Mouse (Mus musculus): ENCODE data around the gene Mia.

Mia gene

GRCm38 (mm10) chr7:27180837-27181695, at the start of gene Mia, which contains the start of gene Gm21983:
Mia (minus strand) TSS chr7:27181157.
Gm21983 (minus strand) TSS chr7:27181086.
- DNase-seq, result no peak

DNA sequence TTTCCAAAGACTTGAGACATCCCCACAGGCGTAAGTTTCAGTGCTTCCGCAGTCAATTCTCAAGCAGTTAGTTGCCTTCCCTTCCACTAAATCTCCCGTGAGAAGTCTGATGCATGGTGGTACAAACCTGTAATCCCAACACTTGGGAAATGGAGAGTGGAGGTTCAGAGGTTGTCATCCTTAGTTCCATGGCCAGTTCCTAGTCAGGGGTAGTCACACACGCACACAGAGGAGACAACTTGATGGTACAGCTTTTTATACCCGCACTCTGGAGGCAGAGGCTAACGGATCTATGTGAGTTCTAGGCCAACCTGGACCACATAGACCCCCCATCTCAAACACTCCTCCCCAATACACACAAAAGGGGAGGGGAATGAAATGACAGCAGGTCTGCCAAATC, 47.9 kb upstream of the Mia start:
- no peak for DNase-seq

DNA sequence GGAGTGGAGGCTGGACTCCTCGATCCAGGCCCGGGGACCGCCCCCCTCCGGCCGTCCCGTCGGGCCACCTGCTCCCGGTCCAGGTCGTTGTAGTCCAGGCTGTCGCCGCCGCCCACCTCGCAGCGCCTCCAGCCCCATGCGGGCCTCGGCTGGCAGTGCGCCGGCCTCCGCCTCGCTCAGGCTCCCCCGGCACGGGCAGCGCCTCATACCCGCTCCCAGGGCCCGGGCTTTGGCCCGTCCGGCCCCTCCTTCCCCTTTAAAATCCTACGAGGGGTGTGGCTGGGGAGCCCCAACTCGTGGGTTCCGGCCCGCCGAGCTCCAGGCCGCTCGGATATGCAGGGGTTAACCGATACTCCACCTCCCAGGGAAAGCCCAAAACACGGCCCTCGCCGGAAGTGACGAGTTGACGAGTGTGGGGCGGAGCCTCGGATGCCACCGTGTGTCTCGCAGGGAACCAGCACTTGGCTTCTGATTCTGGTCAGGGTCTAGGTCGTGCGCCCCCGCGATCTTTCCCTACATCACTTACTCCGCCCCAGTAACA, 47.4 kb upstream of the Mia start, which contains the start of gene Itpkc:
TSS of gene Itpkc (minus strand) at position 381 of the 541 bp plus-strand sequence.
- DNase-seq, result peak; percentile 92

- DNase-seq, result no peak
These were observed 46.7 kb upstream of the Mia start for GRCm38 (mm10) chr7:27227676-27228075.

DNA sequence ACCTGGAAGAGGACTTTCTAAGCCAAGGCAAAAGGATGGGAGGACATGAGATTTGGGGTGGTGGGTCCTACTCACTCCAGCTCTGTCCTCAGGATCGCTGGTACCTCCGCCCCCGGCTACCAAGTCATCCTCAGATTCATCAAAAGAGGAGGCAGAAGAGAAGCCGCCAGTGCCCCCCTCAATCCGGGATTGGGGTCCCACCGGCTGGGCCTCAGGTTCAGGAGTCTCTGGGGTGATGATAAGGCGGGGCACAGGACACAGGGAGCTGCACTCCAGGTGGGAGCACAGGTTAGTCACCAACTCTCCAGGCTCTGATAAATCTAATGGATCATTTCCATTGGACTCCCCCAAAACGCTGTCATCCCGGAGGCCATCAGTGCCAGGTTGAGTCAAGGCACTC, 46.3 kb upstream of the Mia start:
- no peak for DNase-seq

DNA sequence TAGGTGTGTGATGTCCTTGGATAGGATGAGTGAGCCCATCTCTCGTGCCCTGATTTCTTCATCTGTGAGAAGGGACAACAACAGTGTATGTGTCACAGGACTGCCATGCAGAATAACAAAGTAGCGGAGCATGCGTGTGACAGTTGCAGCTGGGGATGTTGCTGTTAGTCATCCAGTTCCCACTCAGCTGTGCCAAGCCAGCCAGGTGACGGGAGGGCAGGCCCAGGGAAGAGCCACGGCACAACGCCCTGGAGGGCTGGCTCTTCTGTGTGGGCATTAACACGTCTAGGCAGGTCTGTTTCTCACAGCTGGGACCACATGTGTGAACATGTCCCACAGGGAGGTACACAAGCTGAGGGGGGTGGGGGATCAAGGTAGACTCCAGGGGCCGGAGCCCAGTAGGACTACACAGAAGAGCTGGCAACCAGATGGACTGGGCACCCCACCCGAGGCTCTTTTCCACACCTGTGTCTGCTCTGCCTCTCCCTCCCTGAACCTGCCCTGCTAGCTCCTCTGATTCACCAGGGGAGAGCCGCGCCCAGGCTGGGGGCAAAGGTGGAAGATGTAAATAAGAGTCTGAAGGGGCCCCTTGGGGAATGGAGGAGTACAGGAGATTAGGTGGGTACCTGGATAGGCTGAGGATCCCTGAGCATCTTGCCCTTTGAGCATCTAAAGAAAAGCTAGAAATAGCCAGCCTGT, 44.1 kb upstream of the Mia start:
- DNase-seq, result no peak

DNA sequence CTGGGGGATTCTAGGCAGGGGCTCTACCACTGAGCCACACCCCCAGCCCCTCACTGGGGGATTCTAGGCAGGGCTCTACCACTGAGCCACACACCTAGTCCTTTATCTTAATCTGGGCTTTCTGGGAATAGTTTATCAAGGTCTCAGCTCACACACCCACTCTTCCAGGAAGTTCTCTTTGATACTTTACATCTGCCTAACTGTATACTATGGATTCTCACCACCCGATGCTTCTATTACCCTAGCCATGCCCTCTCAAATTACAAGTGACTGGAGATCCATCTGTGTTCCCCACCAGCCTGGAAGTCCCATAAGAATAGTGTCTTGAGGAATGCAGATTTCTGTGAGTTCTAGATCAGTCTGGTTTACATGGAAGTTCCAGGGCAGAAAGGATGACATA, 41.6 kb upstream of the Mia start:
- no peak for DNase-seq

DNA sequence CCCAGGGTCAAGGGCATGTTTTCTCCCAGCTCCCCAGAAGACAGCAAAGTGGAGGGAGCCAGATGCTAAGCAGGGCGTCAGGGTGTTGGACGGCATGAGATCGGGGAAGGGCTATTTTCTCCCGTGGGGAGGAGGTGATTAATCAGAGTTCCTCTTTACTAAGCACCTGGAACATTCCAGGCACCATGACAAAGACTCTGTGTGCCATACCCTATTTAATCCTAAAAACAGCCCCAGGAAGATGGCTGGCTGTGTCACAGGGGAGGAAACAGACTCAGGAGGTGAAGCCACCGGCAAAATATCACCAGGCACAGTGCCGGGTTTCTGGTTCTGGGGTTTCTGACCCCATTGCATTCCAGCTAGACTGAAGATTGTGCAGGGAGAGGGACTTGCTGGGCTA, 41.0 kb upstream of the Mia start:
- no peak for DNase-seq

GRCm38 (mm10) chr7:27219937-27220336, 39.0 kb upstream of the Mia start:
- DNase-seq, result no peak

DNA sequence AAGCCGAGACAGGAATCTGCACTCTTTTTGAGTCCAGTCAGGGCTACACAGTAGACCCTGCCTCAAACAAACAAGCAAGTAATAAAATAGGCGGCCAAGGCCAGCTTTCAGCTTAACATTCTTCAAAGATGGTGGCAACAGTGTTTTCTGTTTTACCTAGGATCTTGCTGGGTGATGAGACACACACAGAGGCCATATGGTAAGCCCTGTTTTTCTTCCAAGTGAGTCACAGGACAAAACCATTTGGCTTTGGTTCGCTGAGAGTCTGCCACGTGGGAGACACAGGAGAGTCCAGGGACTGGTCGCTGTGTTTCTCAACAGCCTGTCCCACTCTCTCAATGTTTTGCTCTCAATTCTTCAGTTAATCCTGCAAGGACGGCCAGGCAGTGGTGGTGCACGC, 37.6 kb upstream of the Mia start:
- no peak for DNase-seq

GRCm38 (mm10) chr7:27212626-27213025, 31.7 kb upstream of the Mia start:
- no peak for DNase-seq

DNA sequence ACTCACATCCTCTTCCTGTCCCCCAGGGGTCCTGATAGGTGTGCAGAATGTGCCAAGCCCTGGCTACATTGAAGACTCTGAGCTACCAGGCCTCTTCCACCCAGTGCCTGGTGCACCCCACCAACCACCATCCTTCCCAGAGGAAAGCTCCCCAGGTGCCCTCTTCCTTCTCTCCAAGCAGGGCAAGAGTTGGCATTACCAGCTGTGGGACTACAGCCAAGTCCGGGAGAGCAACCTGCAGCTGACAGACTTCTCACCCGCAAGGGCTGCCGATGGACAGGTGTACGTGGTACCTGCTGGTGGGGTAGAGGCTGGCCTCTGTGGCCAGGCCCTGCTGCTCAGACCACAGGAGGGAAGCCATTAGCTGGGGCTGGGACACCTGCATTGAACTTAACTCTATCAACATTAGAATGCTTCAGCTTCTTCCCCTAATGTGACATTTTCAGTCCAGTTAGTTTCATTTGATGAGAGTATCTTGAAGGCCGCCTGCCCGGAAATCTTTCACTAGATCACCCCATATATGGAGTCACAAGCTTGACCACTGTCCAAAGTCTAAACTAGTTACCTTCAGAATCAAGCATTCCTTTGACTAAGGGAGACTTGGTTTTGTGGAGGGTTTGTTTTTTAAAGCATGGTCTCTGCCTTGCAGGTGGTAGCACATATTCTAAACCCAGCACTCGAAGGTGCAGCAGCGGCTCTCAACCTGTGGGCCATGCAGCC, 22.9 kb upstream of the Mia start:
- peak; percentile 4 for DNase-seq

GRCm38 (mm10) chr7:27198779-27199178, 17.8 kb upstream of the Mia start:
- DNase-seq, result no peak

- DNase-seq, result no peak
These were observed 17.4 kb upstream of the Mia start for GRCm38 (mm10) chr7:27198355-27198754.

GRCm38 (mm10) chr7:27197634-27198033, 16.7 kb upstream of the Mia start:
- DNase-seq, result no peak

GRCm38 (mm10) chr7:27197136-27197535, 16.2 kb upstream of the Mia start:
- no peak for DNase-seq

DNA sequence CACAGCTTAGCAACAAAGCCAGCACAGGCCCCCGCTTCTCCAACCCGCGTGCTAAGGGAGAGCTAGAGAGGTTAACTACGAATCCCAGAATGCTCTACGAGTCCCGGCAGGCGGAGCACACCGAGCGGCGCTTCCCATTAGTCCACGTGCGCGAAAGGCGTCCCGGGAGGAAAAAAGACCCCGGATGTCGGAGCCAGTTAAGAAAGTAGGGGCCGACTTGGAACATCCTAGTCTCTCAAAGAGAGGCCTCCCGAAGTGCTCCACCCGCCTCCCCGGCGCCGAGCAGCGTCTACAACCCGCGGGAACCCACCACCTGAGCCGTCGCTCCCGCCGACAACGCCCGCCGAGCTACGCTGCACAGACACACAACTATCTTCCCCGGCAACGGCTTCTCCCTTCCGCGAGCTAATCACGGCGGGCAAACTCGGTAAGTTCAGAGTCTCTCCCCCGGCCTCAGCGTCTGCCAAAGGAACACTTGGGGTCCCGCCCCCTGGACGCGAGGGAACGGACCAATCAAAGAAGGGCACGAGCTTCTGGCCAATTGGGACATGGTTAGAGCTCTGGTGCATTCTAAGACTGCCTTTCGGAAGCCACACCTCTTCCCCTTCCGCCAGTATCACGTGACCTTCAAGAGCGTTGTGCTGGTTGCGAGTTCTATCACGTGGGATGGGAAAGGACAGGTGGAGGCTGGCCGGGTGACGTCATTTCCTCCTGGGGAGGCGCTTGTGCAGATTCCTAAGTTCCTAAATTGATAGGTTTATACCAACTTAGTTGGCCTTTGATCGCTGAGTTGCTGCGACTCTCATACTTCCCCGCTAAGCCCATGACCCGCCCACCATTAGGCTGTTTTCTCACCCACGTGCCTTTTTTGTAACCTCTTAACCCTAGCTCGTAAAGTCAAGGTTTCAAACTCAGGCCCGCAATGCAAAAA, 15.0 kb upstream of the Mia start, which contains the start of the genes BC024978 and Snrpa:
TSS of gene BC024978 (plus strand) at position 101 of the 931 bp plus-strand sequence.
TSS of gene Snrpa (minus strand) at position 591 of the 931 bp plus-strand sequence.
- peak; percentile 95 for DNase-seq

GRCm38 (mm10) chr7:27193731-27194130, 12.8 kb upstream of the Mia start:
- DNase-seq, result no peak

GRCm38 (mm10) chr7:27192434-27192833, 11.5 kb upstream of the Mia start:
- DNase-seq, result no peak

DNA sequence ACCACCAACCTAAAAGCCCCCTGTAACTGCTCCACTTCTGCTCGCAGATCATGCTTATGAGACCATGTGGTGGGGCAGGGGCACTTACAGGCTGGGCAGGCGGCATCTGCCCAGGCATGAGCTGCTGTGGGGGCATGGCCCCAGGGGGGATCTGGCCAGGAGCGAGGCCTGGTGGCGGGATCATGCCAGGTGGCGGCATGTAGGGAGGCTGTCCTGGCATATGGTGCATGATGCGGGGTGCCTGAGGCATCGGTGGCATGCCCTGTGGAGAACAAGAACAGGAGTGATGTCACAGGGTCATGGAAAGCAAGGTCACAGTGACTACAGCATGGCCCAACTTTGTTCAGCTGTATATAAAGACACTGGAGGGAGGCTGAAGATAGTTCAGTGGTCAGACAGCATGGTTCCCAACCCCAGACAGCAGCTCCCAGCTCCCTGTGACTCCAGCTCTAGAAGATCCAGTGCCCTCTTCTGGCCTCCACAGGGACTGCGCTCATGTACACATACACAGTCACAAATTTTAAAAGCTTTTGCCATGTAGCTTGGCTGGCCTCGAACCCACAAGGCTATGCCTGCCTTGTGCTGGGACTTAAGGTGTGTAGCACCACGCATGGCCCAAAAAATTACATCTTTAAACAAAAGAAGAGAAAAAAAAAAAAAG, 8.4 kb upstream of the Mia start:
- DNase-seq, result no peak

- DNase-seq, result no peak
These were observed 5.0 kb upstream of the Mia start for GRCm38 (mm10) chr7:27185986-27186385.

Data from thymus, postnatal 14 days (tissue).